Mouse (Mus musculus) heart, postnatal 0 days (tissue): ENCODE measurements around the gene Hes7.

ENCODE experiments used
- CTCF ChIP-seq: IDR thresholded peaks from 2 replicates; pipeline ENCODE4 v1.5.1; 2016; ENCODE audit warnings: antibody characterized with exemption, control low read depth, low read depth
- EP300 ChIP-seq: IDR thresholded peaks from 2 replicates; pipeline ENCODE4 v1.6.1; 2016; ENCODE audit warnings: antibody characterized with exemption, low read depth

GRCm38 (mm10) chr11:69080855-69081222, 39.4 kb upstream of the Hes7 start:
- TF ChIP-seq CTCF (no peak), EP300 (no peak)
